Mouse (Mus musculus) frontal cortex, adult 2 months (tissue): ENCODE data around the gene Olfr1253. TPM values are rescaled to one million over a fixed set of nuclear protein-coding genes. Genes with fewer than 3 reads are reported as not detected.
A peak's percentile ranks its signal among the peaks of the same experiment; 100 is the strongest.

Experiments
- DNase-seq, 2 experiments: peaks; one replicate each; pipeline ENCODE4 v3.0.0; 2022; ENCODE audit warnings: low spot score in 1 of 2; ENCODE audit errors: extremely low spot score in 1 of 2
- polyA plus RNA-seq: library from polyadenylated mRNA; depleted of rRNA; stranded (reverse); fragments of >200 nt; gene quantifications from 2 replicates; pipeline ENCODE4 v1.2.3, GENCODE M21; 2012; rRNA removed

The Olfr1253 gene
- not detected in 2 replicates for polyA plus RNA-seq

GRCm38 (mm10) chr2:89756990-89757389 is at the start of gene Olfr1253:
Gene Olfr1253 (minus strand): TSS chr2:89757090.
- DNase-seq, result no peak

GRCm38 (mm10) chr2:89799583-89799982 is 42.7 kb upstream of the Olfr1253 start:
- DNase-seq, result peak in 1 of 2 experiments; percentile 28

GRCm38 (mm10) chr2:89793519-89793918 is 36.6 kb upstream of the Olfr1253 start, which contains the start of gene Olfr1254:
Gene Olfr1254 (minus strand): TSS chr2:89793619.
- DNase-seq, result no peak

GRCm38 (mm10) chr2:89724912-89725311 is 32.0 kb downstream of the Olfr1253 start, which contains the start of gene Olfr1252:
Gene Olfr1252 (minus strand): TSS chr2:89725012.
- no peak for DNase-seq

Other genes starting within 250 kb of the Olfr1253 start
- gene Olfr1243, start 225.6 kb downstream of the Olfr1253 start, polyA plus RNA-seq, result not detected in 2 replicates
- gene Olfr1245, start 178.6 kb downstream of the Olfr1253 start, polyA plus RNA-seq, result not detected in 2 replicates
- not detected in 2 replicates for gene Olfr1246, start 163.9 kb downstream of the Olfr1253 start, polyA plus RNA-seq
- gene Olfr1247, start 143.0 kb downstream of the Olfr1253 start, polyA plus RNA-seq, result 0.04 TPM in 1 of 2 replicates, not detected in the other
- gene Olfr1248, start 138.8 kb downstream of the Olfr1253 start, polyA plus RNA-seq, result not detected in 2 replicates
- gene Olfr1249, start 122.1 kb downstream of the Olfr1253 start, polyA plus RNA-seq, result not detected in 2 replicates
- gene Olfr1250, start 95.6 kb downstream of the Olfr1253 start, polyA plus RNA-seq, result not detected in 2 replicates
- not detected in 2 replicates for gene Olfr1251, start 85.2 kb downstream of the Olfr1253 start, polyA plus RNA-seq
- 0.06 TPM in 1 of 2 replicates, not detected in the other for gene Olfr1252, start 32.1 kb downstream of the Olfr1253 start, polyA plus RNA-seq
- 0.25 TPM in 1 of 2 replicates, not detected in the other for gene Olfr1254, start 36.5 kb upstream of the Olfr1253 start, polyA plus RNA-seq
- gene Olfr1255, start 55.0 kb upstream of the Olfr1253 start, polyA plus RNA-seq, result not detected in 2 replicates
- gene Olfr1256, start 84.5 kb upstream of the Olfr1253 start, polyA plus RNA-seq, result not detected in 2 replicates
- gene Olfr48, start 91.1 kb upstream of the Olfr1253 start, polyA plus RNA-seq, result not detected in 2 replicates
- gene Olfr1257, start 121.3 kb upstream of the Olfr1253 start, polyA plus RNA-seq, result not detected in 2 replicates
- not detected in 2 replicates for gene Olfr1258, start 170.2 kb upstream of the Olfr1253 start, polyA plus RNA-seq
- 0.06 TPM in 1 of 2 replicates, not detected in the other for gene Olfr1259, start 191.6 kb upstream of the Olfr1253 start, polyA plus RNA-seq
- not detected in 2 replicates for gene Olfr1260, start 217.2 kb upstream of the Olfr1253 start, polyA plus RNA-seq
- gene Olfr1261, start 234.1 kb upstream of the Olfr1253 start, polyA plus RNA-seq, result 0.11 TPM in 1 of 2 replicates, not detected in the other
- gene Olfr1262, start 243.1 kb upstream of the Olfr1253 start, polyA plus RNA-seq, result not detected in 2 replicates